Mouse (Mus musculus) stomach, embryonic 16.5 days (tissue): ENCODE measurements around the gene Apba2. TPM values are rescaled to one million over a fixed set of nuclear protein-coding genes. Genes with fewer than 3 reads are reported as not detected.
A peak's percentile ranks its signal among the peaks of the same experiment; 100 is the strongest.

Source experiments
- ATAC-seq: fragments of 200-750 bp; cut with Nextera tagmentation; 2 replicates; pipeline ENCODE4 v1.8.0; 2017; ENCODE audit warnings: moderate number of reproducible peaks, moderate TSS enrichment; ENCODE audit not compliant: insufficient read depth, low FRiP score
- H3K27ac ChIP-seq: fragments of 300-500 bp; sonication (generic); 2 replicates; pipeline ENCODE4 v1.5.1; 2014; ENCODE audit warnings: low read length
- H3K27me3 ChIP-seq: fragments of 300-500 bp; sonication (generic); 2 replicates; pipeline ENCODE4 v1.6.1; 2014; ENCODE audit warnings: low read length, control low read depth, mixed read lengths; ENCODE audit not compliant: control insufficient read depth, insufficient read depth
- H3K36me3 ChIP-seq: fragments of 300-500 bp; sonication (generic); 2 replicates; pipeline ENCODE4 v1.6.1; 2014; ENCODE audit warnings: low read length; ENCODE audit not compliant: control insufficient read depth, insufficient read depth
- H3K4me1 ChIP-seq: fragments of 300-500 bp; sonication (generic); 2 replicates; pipeline ENCODE4 v1.6.1; 2014; ENCODE audit warnings: low read length, control low read depth, mixed read lengths; ENCODE audit not compliant: control insufficient read depth, insufficient read depth
- H3K4me2 ChIP-seq: fragments of 300-500 bp; sonication (generic); 2 replicates; pipeline ENCODE4 v1.6.1; 2014; ENCODE audit warnings: low read depth, low read length, mixed read lengths
- H3K4me3 ChIP-seq: fragments of 300-500 bp; sonication (generic); replicated peaks from 2 replicates; pipeline ENCODE4 v1.5.1; 2014; ENCODE audit warnings: mild to moderate bottlenecking, low read length
- H3K9ac ChIP-seq: fragments of 300-500 bp; sonication (generic); 2 replicates; pipeline ENCODE4 v1.6.1; 2014; ENCODE audit warnings: low read length
- H3K9me3 ChIP-seq: fragments of 300-500 bp; sonication (generic); replicated peaks from 2 replicates; pipeline ENCODE4 v1.6.1; 2016; ENCODE audit warnings: low read length, control low read depth; ENCODE audit not compliant: control insufficient read depth
- WGBS: fragments of 180-500 bp; shearing (Covaris S2); extraction: QIAGEN DNeasy Blood & Tissue Kit; methylation state at CpG from one replicate; pipeline ENCODE4 v1.1.7; 2014; 5-methylcytosine and 5-hydroxymethylcytosine counted together
- polyA plus RNA-seq: library from polyadenylated mRNA; unstranded; fragments of >200 nt; fragmentation: Nextera tagmentation; extraction: Ambion mirVana; gene quantifications from 2 replicates; pipeline ENCODE4 v1.2.1, GENCODE M21; 2015

Apba2 gene
- polyA plus RNA-seq, 1 experiment from 2014 or later: 6.7 TPM

GRCm38 (mm10) chr7:64631131-64631530 lies 129.6 kb downstream of the Apba2 start:
- no peak overlapping the region for H3K4me3 ChIP-seq
- H3K27ac ChIP-seq: no peak overlapping the region
- no peaks in the 10 kb centered on the region for H3K36me3 ChIP-seq
- WGBS: 76% methylated on average over 6 of the region's 6 CpGs
- H3K27me3 ChIP-seq: no peaks in the 10 kb centered on the region
- H3K9ac ChIP-seq: no peak overlapping the region
- ATAC-seq: no peak
- H3K9me3 ChIP-seq: no peaks in the 10 kb centered on the region
- no peaks in the 10 kb centered on the region for H3K4me1 ChIP-seq
- H3K4me2 ChIP-seq: no peak overlapping the region

DNA sequence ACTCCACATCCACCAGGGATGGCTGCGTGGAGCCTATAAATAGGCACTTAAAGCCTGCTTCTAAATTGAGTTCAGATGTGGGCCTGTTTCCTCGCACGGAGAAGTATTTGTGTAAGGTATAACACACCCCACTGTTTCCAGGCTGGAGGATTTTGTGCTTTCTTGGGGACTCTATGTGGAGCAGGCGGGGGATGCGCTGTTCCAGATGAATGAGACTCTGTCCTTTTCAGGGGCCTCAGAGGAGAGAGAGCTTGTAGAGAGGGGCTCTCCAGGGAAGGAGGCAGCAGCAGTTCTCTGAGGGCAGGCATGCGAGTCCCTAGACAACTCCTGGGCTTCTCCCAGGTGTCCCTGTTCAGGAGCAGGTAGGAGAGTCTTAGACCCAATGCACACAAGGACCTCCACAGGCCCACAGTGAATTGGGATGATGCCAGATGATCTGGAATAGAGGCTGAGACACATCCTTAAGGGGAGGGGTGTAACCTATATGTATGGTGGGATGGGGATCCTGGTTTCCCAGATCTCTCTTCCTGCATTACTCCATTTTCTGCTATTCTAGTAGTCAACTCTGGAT lies 130.4 kb downstream of the Apba2 start:
- H3K9ac ChIP-seq: no peak overlapping the region
- no peaks in the 10 kb centered on the region for H3K9me3 ChIP-seq
- H3K27me3 ChIP-seq: no peaks in the 10 kb centered on the region
- no peak overlapping the region for H3K4me2 ChIP-seq
- no peaks in the 10 kb centered on the region for H3K4me1 ChIP-seq
- ATAC-seq: no peak; the same call in 1 of the 2 replicates
- 61% methylated on average over 6 of the region's 6 CpGs for WGBS
- no peak overlapping the region for H3K27ac ChIP-seq
- no peak overlapping the region for H3K4me3 ChIP-seq
- H3K36me3 ChIP-seq: no peaks in the 10 kb centered on the region

GRCm38 (mm10) chr7:64633182-64633581 lies 131.7 kb downstream of the Apba2 start:
- no peaks in the 10 kb centered on the region for H3K36me3 ChIP-seq
- H3K4me3 ChIP-seq: no peak overlapping the region
- ATAC-seq: peak; percentile 39
- no peaks in the 10 kb centered on the region for H3K4me1 ChIP-seq
- H3K9me3 ChIP-seq: 0 out of 2 replicates have a peak, but pooled peaks cover 2% of the 10 kb centered on the region
- 43% methylated on average over 4 of the region's 4 CpGs for WGBS
- no peak overlapping the region for H3K9ac ChIP-seq
- H3K27me3 ChIP-seq: no peaks in the 10 kb centered on the region
- H3K4me2 ChIP-seq: no peak overlapping the region
- no peak overlapping the region for H3K27ac ChIP-seq

- H3K27me3 ChIP-seq: no peaks in the 10 kb centered on the region
- no peak overlapping the region for H3K9ac ChIP-seq
- no peaks in the 10 kb centered on the region for H3K4me1 ChIP-seq
- 64% methylated on average over 5 of the region's 5 CpGs for WGBS
- H3K36me3 ChIP-seq: no peaks in the 10 kb centered on the region
- no peak for ATAC-seq
- H3K4me3 ChIP-seq: no peak overlapping the region
- no peak overlapping the region for H3K4me2 ChIP-seq
- H3K9me3 ChIP-seq: 0 out of 2 replicates have a peak, but pooled peaks cover 3% of the 10 kb centered on the region
- H3K27ac ChIP-seq: no peak overlapping the region
Measured at GRCm38 (mm10) chr7:64633916-64634315, 132.4 kb downstream of the Apba2 start.

- Histone ChIP-seq H3K4me2 (no peak overlapping the region), H3K9me3 (0 out of 2 replicates have a peak, but pooled peaks cover 3% of the 10 kb centered on the region), H3K4me1 (no peaks in the 10 kb centered on the region), H3K27ac (no peak overlapping the region), H3K36me3 (no peaks in the 10 kb centered on the region), H3K27me3 (no peaks in the 10 kb centered on the region), H3K4me3 (no peak overlapping the region), H3K9ac (no peak overlapping the region)
- ATAC-seq: no peak
Measured at GRCm38 (mm10) chr7:64634482-64634881, 133.0 kb downstream of the Apba2 start.

DNA sequence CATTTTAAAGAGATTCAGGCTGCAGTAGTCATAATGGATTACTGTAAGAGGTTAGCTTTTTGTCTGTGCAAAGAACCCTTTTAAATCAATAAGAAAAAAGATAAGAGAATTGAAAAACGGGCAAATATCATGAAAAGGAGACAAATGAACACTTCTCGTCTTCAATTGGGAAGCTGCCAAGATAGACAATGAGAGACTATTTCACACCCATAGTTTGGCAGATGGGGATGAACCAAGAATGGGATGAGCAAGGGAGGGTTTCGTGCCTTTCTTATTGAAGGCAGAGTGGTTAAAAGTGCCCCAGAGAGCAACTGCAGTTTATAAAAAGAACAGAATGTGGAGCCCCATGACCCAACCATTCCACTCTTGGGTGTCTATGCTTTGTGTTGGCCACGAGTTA lies 137.4 kb downstream of the Apba2 start:
- 52% methylated on average over 4 of the region's 4 CpGs for WGBS
- Histone ChIP-seq H3K27ac (no peak overlapping the region), H3K36me3 (no peaks in the 10 kb centered on the region), H3K4me1 (no peaks in the 10 kb centered on the region), H3K4me3 (no peak overlapping the region), H3K27me3 (no peaks in the 10 kb centered on the region), H3K9me3 (0 out of 2 replicates have a peak, but pooled peaks cover 3% of the 10 kb centered on the region), H3K4me2 (no peak overlapping the region), H3K9ac (no peak overlapping the region)
- no peak for ATAC-seq

DNA sequence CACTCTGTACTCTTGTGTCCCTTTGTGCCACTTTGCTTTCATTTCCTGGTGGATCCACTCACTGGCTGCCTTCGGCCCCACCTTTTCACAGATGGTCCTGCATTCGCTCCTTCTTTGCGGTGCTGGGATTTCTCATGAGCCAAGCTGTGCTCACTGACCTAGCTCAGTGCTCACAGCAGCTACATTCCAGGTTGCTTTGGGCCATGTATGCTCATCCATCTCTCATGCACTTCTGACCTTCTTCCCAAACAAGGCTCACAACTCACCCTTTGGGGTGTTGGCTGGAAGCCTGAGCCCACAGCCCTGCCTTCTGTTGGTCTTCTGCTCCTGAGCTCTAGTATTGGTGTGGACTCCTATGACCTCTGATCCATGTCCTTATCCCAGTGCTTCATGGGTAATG lies 139.1 kb downstream of the Apba2 start:
- no peak overlapping the region for H3K9ac ChIP-seq
- H3K27me3 ChIP-seq: no peaks in the 10 kb centered on the region
- 69% methylated on average over 3 of the region's 3 CpGs for WGBS
- H3K27ac ChIP-seq: no peak overlapping the region
- ATAC-seq: no peak
- no peaks in the 10 kb centered on the region for H3K4me1 ChIP-seq
- H3K4me2 ChIP-seq: no peak overlapping the region
- no peaks in the 10 kb centered on the region for H3K36me3 ChIP-seq
- H3K9me3 ChIP-seq: 0 out of 2 replicates have a peak, but pooled peaks cover 3% of the 10 kb centered on the region
- H3K4me3 ChIP-seq: no peak overlapping the region

- 33% methylated on average over 1 of the region's 1 CpGs for WGBS
- no peaks in the 10 kb centered on the region for H3K4me1 ChIP-seq
- H3K36me3 ChIP-seq: no peaks in the 10 kb centered on the region
- ATAC-seq: no peak
- H3K27ac ChIP-seq: no peak overlapping the region
- no peak overlapping the region for H3K4me2 ChIP-seq
- no peaks in the 10 kb centered on the region for H3K27me3 ChIP-seq
- 0 out of 2 replicates have a peak, but pooled peaks cover 3% of the 10 kb centered on the region for H3K9me3 ChIP-seq
- H3K9ac ChIP-seq: no peak overlapping the region
- no peak overlapping the region for H3K4me3 ChIP-seq
Measured at GRCm38 (mm10) chr7:64642903-64643302, 141.4 kb downstream of the Apba2 start.

- Histone ChIP-seq H3K36me3 (no peaks in the 10 kb centered on the region), H3K9ac (no peak overlapping the region), H3K4me1 (no peaks in the 10 kb centered on the region), H3K9me3 (no peaks in the 10 kb centered on the region), H3K27ac (no peak overlapping the region), H3K27me3 (no peaks in the 10 kb centered on the region), H3K4me3 (no peak overlapping the region), H3K4me2 (no peak overlapping the region)
- WGBS: 54% methylated on average over 3 of the region's 3 CpGs
- ATAC-seq: no peak
Measured at GRCm38 (mm10) chr7:64645458-64645857, 144.0 kb downstream of the Apba2 start.
